Mouse (Mus musculus): ENCODE data around the gene Jaml. TPM values are rescaled to one million over a fixed set of nuclear protein-coding genes. Genes with fewer than 3 reads are reported as not detected.

Jaml gene
- polyA plus RNA-seq, 1 experiment from 2014 or later, result 0.50 TPM

DNA sequence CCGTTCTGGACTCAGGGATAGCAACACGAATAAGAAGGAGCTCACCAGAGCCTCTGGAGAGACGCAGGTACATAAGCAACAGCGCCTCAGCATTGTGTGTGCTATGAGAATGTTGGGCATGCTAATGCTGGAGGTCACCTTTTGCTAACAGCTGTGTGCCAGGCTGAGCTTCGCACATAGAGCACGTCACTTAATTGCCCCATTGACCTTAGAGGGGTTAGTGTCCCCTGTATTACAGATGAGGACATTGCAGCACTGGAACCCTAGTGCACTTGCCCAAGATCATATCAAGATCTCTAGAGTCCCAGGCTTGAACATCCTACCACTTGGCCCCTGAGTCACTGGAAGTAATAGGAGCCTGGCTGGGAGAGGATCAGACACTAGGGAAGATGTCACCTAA, 41.6 kb downstream of the Jaml start:
- no peak for ATAC-seq (ENCODE audit: low read depth)
- Histone ChIP-seq H3K4me2 (ENCODE audit: low read depth, low read length) (no peak overlapping the region), H3K9ac (ENCODE audit: low read depth, low read length) (no peak overlapping the region), H3K36me3 (ENCODE audit: control insufficient read depth, insufficient read depth, low read length) (peaks cover 3% of the 10 kb centered on the region), H3K27me3 (replicated peaks; ENCODE audit: control insufficient read depth, insufficient read depth, low read length) (no peaks in the 10 kb centered on the region), H3K4me3 (ENCODE audit: low read depth, low read length) (no peak overlapping the region), H3K4me1 (ENCODE audit: control insufficient read depth, insufficient read depth, low read length) (peaks cover 14% of the 10 kb centered on the region), H3K27ac (replicated peaks; ENCODE audit: low read depth, low read length) (no peak overlapping the region), H3K9me3 (ENCODE audit: control insufficient read depth, low read length) (no peaks in the 10 kb centered on the region)
- WGBS, result 86% methylated on average over 6 of the region's 6 CpGs
- no peak for DNase-seq (ENCODE audit: low spot score)

DNA sequence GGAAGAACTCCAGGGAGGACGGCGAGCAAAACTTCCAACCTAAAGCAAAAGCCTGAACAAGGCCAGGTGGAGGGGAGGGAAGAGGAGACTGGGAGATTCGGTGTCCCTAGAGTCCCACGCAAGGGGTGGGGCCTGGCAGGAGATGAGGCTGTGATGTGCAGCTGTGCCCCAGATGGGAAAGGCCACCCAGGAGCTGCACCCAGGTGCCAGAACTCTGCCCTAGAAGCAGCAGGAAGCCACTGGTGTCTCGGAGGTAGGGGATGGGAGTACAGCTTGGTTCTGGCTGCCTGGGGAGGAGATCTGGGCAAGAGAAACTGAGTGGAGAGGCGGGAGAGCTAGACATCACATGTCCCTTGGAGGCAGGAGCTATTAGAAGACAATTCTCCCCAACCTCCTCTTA, 42.0 kb downstream of the Jaml start:
- Histone ChIP-seq H3K9ac (ENCODE audit: low read depth, low read length) (no peak overlapping the region), H3K27me3 (replicated peaks; ENCODE audit: control insufficient read depth, insufficient read depth, low read length) (no peaks in the 10 kb centered on the region), H3K4me3 (ENCODE audit: low read depth, low read length) (no peak overlapping the region), H3K4me1 (ENCODE audit: control insufficient read depth, insufficient read depth, low read length) (peaks cover 12% of the 10 kb centered on the region), H3K27ac (replicated peaks; ENCODE audit: low read depth, low read length) (no peak overlapping the region), H3K4me2 (ENCODE audit: low read depth, low read length) (no peak overlapping the region), H3K36me3 (ENCODE audit: control insufficient read depth, insufficient read depth, low read length) (peaks cover 7% of the 10 kb centered on the region), H3K9me3 (ENCODE audit: control insufficient read depth, low read length) (no peaks in the 10 kb centered on the region)
- 46% methylated on average over 6 of the region's 6 CpGs for whole genome bisulfite sequencing
- DNase-seq (ENCODE audit: low spot score) (no peak), ATAC-seq (ENCODE audit: low read depth) (no peak)

DNA sequence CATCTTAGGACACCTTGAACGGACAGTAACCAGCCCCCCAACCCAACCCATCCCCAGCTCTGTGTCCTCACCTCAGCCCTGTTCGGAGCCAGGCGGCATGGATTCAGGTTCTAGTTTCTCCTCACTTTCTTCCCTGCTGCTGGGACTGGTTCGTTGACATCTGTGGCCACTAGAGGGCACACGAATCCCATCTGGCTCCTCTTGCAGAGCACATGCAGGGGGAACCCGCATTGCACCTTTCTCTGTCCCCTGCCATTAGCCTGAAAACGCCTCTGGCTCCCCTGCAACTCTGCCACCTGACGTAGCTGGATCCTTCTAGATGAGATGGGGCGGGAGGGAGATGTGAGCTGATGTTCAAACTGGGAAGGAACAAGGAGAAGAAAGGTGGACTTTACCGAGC, 42.8 kb downstream of the Jaml start:
- Histone ChIP-seq H3K36me3 (ENCODE audit: control insufficient read depth, insufficient read depth, low read length) (peaks cover 10% of the 10 kb centered on the region), H3K9ac (ENCODE audit: low read depth, low read length) (peak overlapping the region; percentile 44; the same call in 1 of the 2 replicates), H3K9me3 (ENCODE audit: control insufficient read depth, low read length) (no peaks in the 10 kb centered on the region), H3K4me3 (ENCODE audit: low read depth, low read length) (no peak overlapping the region), H3K27ac (replicated peaks; ENCODE audit: low read depth, low read length) (no peak overlapping the region), H3K4me2 (ENCODE audit: low read depth, low read length) (peak overlapping the region; percentile 52), H3K27me3 (replicated peaks; ENCODE audit: control insufficient read depth, insufficient read depth, low read length) (no peaks in the 10 kb centered on the region), H3K4me1 (ENCODE audit: control insufficient read depth, insufficient read depth, low read length) (peaks cover 8% of the 10 kb centered on the region; the same call in 1 of the 2 replicates)
- ATAC-seq (ENCODE audit: low read depth), result peak; percentile 75
- 4% methylated on average over 9 of the region's 10 CpGs for WGBS
- peak; percentile 85 for DNase-seq (ENCODE audit: low spot score)

DNA sequence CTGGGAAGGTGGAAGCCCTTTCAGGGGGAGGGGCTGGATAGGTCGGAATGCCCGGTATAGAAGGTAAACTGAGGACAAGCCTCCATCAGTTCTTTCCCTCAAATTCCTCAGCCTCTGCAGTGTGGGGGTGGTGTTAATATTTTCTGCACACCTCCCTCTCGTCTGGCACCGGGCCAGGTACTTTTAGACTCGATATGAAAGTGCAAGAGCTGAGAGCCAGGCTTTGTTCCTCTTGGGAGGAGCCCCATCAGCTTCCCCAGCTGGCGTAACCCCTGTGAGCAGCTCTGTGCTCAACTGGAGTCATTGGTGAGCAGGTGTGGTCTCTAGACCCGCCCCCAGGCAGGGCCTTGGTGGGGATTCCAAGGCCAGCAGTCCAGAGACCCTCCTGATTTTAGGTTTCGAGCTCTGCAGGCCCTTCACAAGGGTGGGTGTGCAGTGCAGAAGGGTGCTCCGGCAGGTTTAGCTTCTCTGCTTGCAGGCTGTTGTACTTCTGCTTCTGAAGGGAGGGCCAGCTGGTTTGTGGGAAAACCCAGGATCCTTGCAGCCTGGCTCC, 43.3 kb downstream of the Jaml start:
- DNase-seq (ENCODE audit: low spot score), result peak; percentile 72
- Histone ChIP-seq H3K9me3 (ENCODE audit: control insufficient read depth, low read length) (no peaks in the 10 kb centered on the region), H3K4me3 (ENCODE audit: low read depth, low read length) (no peak overlapping the region), H3K36me3 (ENCODE audit: control insufficient read depth, insufficient read depth, low read length) (peaks cover 10% of the 10 kb centered on the region), H3K4me1 (ENCODE audit: control insufficient read depth, insufficient read depth, low read length) (peaks cover 8% of the 10 kb centered on the region; the same call in 1 of the 2 replicates), H3K9ac (ENCODE audit: low read depth, low read length) (peak overlapping the region; percentile 44; the same call in 1 of the 2 replicates), H3K27me3 (replicated peaks; ENCODE audit: control insufficient read depth, insufficient read depth, low read length) (no peaks in the 10 kb centered on the region), H3K4me2 (ENCODE audit: low read depth, low read length) (peak overlapping the region; percentile 52), H3K27ac (replicated peaks; ENCODE audit: low read depth, low read length) (no peak overlapping the region)
- ATAC-seq (ENCODE audit: low read depth), result peak; percentile 67; the same call in 1 of the 2 replicates
- 17% methylated on average over 9 of the region's 9 CpGs for whole genome bisulfite sequencing

DNA sequence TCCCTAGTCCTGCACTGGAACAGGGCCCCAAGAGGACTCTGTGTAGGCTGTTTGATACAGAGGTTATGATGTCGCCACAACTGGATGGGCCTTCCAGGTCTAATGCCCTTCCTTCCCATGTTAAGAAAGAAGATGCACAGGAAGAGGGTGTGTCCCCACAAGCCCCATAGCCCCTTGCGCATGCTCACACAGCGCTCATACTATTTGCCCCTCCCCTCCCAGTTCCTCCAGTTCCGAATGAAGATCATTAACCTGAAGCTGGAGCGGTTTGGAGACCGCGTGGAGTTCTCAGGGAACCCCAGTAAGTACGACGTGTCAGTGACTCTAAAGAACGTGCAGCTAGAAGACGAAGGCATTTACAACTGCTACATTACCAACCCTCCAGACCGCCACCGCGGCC, 46.2 kb downstream of the Jaml start:
- Histone ChIP-seq H3K27me3 (replicated peaks; ENCODE audit: control insufficient read depth, insufficient read depth, low read length) (no peaks in the 10 kb centered on the region), H3K4me3 (ENCODE audit: low read depth, low read length) (no peak overlapping the region), H3K9me3 (ENCODE audit: control insufficient read depth, low read length) (no peaks in the 10 kb centered on the region), H3K4me2 (ENCODE audit: low read depth, low read length) (no peak overlapping the region), H3K36me3 (ENCODE audit: control insufficient read depth, insufficient read depth, low read length) (peaks cover 10% of the 10 kb centered on the region), H3K4me1 (ENCODE audit: control insufficient read depth, insufficient read depth, low read length) (no peaks in the 10 kb centered on the region), H3K27ac (replicated peaks; ENCODE audit: low read depth, low read length) (no peak overlapping the region), H3K9ac (ENCODE audit: low read depth, low read length) (no peak overlapping the region)
- DNase-seq (ENCODE audit: low spot score) (no peak), ATAC-seq (ENCODE audit: low read depth) (no peak)
- WGBS, result 94% methylated on average over 13 of the region's 14 CpGs

DNA sequence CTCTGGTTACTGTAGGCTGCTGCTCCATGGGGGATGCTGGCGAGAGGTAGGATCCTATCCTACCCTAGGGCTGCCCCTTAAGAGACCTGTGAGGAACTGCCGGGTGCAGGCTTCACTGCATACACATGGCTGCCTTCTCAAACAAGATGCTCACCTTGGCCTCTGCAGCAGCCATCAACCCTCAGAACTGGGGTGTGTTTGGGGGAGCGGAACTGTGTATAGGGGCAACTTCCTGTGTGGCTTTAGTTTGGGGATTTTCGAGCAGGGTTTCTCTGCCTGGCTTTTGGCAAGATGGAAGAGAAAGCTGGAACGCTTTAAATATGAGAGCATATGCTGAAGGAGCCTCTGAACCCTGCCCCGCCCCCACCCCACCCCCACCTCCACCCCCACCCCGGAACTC, 48.0 kb downstream of the Jaml start:
- ATAC-seq (ENCODE audit: low read depth) (no peak), DNase-seq (ENCODE audit: low spot score) (no peak)
- Histone ChIP-seq H3K27ac (replicated peaks; ENCODE audit: low read depth, low read length) (no peak overlapping the region), H3K4me2 (ENCODE audit: low read depth, low read length) (no peak overlapping the region), H3K4me3 (ENCODE audit: low read depth, low read length) (no peak overlapping the region), H3K9me3 (ENCODE audit: control insufficient read depth, low read length) (no peaks in the 10 kb centered on the region), H3K36me3 (ENCODE audit: control insufficient read depth, insufficient read depth, low read length) (peaks cover 10% of the 10 kb centered on the region), H3K27me3 (replicated peaks; ENCODE audit: control insufficient read depth, insufficient read depth, low read length) (no peaks in the 10 kb centered on the region), H3K4me1 (ENCODE audit: control insufficient read depth, insufficient read depth, low read length) (no peaks in the 10 kb centered on the region), H3K9ac (ENCODE audit: low read depth, low read length) (0 out of 2 replicates have a peak overlapping the region, but pooled peaks have one; percentile 16)
- 50% methylated on average over 7 of the region's 7 CpGs for WGBS

DNA sequence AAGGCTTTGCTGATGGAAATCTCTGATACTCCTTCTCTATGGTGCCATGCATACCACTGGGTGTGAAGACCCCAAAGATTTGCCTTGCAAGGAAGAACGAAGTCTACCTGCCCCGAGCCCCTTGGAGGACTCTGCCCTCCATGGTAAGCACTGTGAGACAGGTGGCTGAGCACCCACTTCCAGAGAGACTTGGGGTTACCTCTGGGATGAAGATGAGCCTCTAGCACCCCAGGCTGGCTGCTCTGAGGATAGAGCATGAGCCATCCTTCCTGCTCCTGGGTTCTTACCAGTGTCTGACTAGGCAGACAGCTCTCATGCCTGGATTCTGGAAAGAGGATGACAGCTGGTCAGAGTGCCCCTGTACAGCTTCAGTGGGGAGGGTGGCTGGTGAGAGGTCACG, 51.1 kb downstream of the Jaml start:
- no peak overlapping the region for H3K4me2 ChIP-seq (ENCODE audit: low read depth, low read length)
- no peak for ATAC-seq (ENCODE audit: low read depth)
- 87% methylated on average over 3 of the region's 3 CpGs for WGBS
- DNase-seq (ENCODE audit: low spot score), result no peak
- no peak overlapping the region for H3K4me3 ChIP-seq (ENCODE audit: low read depth, low read length)
- no peaks in the 10 kb centered on the region for H3K4me1 ChIP-seq (ENCODE audit: control insufficient read depth, insufficient read depth, low read length)
- no peak overlapping the region for H3K9ac ChIP-seq (ENCODE audit: low read depth, low read length)
- no peaks in the 10 kb centered on the region for H3K9me3 ChIP-seq (ENCODE audit: control insufficient read depth, low read length)
- no peak overlapping the region for H3K27ac ChIP-seq (replicated peaks; ENCODE audit: low read depth, low read length)
- H3K27me3 ChIP-seq (replicated peaks; ENCODE audit: control insufficient read depth, insufficient read depth, low read length), result peaks cover 10% of the 10 kb centered on the region
- peaks cover 10% of the 10 kb centered on the region for H3K36me3 ChIP-seq (ENCODE audit: control insufficient read depth, insufficient read depth, low read length)

DNA sequence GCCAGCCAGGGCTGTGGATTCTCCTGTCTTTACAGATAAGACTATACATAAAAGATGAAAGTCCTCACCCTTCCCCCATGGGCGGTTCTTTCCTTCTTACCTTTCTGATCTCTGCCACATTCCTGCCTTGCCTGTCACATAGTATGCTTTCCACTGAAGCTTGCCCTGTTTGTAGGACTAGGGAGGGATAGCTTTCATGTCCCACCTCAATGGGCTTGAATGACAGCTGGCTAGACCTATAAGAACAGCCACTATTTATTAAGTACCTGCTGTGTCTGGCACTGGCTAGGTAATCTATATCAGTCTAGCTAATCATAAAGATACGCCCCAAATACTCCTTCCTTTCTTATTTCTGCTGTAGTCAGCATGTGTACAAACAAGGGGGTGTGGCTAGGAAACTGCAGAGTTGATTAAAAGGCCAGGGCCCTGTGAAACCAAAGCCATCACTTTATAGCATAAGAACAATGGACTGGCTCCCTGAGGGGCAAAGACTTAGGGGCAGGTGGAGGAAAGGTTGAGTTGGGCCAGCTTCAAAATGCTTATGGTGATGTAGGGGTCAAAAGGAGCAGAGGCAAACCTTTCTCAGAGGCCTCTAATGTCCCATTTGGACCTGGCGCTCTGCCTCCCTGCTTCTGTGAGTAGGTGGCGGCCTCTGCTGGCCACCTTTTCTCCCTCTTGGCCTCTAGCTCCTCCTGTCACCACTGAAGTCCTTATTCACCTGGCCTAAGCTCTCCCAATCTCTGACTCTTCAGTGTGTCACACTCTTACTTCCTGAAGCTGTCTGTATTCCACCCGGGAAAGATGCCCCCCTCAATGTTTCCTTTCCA, 54.7 kb downstream of the Jaml start:
- Histone ChIP-seq H3K4me1 (ENCODE audit: control insufficient read depth, insufficient read depth, low read length) (peaks cover 4% of the 10 kb centered on the region; the same call in 1 of the 2 replicates), H3K9ac (ENCODE audit: low read depth, low read length) (no peak overlapping the region), H3K27ac (replicated peaks; ENCODE audit: low read depth, low read length) (no peak overlapping the region), H3K4me2 (ENCODE audit: low read depth, low read length) (no peak overlapping the region), H3K27me3 (replicated peaks; ENCODE audit: control insufficient read depth, insufficient read depth, low read length) (peaks cover 36% of the 10 kb centered on the region), H3K4me3 (ENCODE audit: low read depth, low read length) (no peak overlapping the region), H3K9me3 (ENCODE audit: control insufficient read depth, low read length) (no peaks in the 10 kb centered on the region), H3K36me3 (ENCODE audit: control insufficient read depth, insufficient read depth, low read length) (no peaks in the 10 kb centered on the region)
- WGBS, result 35% methylated on average over 5 of the region's 5 CpGs
- ATAC-seq (ENCODE audit: low read depth), result 0 out of 2 replicates have a peak, but pooled peaks have one; percentile 37
- DNase-seq (ENCODE audit: low spot score), result peak; percentile 48

All from embryonic facial prominence, embryonic 14.5 days (tissue).